Mouse (Mus musculus): ENCODE measurements around the gene Tll1. TPM values are rescaled to one million over a fixed set of nuclear protein-coding genes. Genes with fewer than 3 reads are reported as not detected.

Gene Tll1
- polyA plus RNA-seq, 1 experiment from 2014 or later: 1.6 TPM

GRCm38 (mm10) chr8:64059867-64060266 is 146.2 kb downstream of the Tll1 start:
- ATAC-seq (ENCODE audit: insufficient number of reproducible peaks, insufficient read depth, low FRiP score, low read depth): no peak
- H3K4me1 ChIP-seq (ENCODE audit: control insufficient read depth in 2 of 2, insufficient read depth in 2 of 2, low read length in 2 of 2): no peaks in the 10 kb centered on the region
- no peak overlapping the region for H3K4me3 ChIP-seq (ENCODE audit: control insufficient read depth in 1 of 2, insufficient read depth in 1 of 2, low read depth in 1 of 2, low read length in 2 of 2)
- no peak overlapping the region for H3K9ac ChIP-seq (ENCODE audit: low read length)
- no peaks in the 10 kb centered on the region for H3K9me3 ChIP-seq (ENCODE audit: control insufficient read depth, low read length)
- H3K27ac ChIP-seq (replicated peaks in 1 of 2; ENCODE audit: control insufficient read depth in 1 of 2, insufficient read depth in 1 of 2, low read depth in 2 of 2, low read length in 2 of 2): no peak overlapping the region
- H3K27me3 ChIP-seq (ENCODE audit: control insufficient read depth, insufficient read depth, low read length): no peaks in the 10 kb centered on the region
- H3K36me3 ChIP-seq (ENCODE audit: control insufficient read depth, insufficient read depth, low read length): no peaks in the 10 kb centered on the region
- no peak overlapping the region for H3K4me2 ChIP-seq (ENCODE audit: low read length)
- WGBS: 57% methylated on average over 2 of the region's 2 CpGs

- H3K9me3 ChIP-seq (ENCODE audit: control insufficient read depth, low read length): no peaks in the 10 kb centered on the region
- ATAC-seq (ENCODE audit: insufficient number of reproducible peaks, insufficient read depth, low FRiP score, low read depth): no peak
- no peaks in the 10 kb centered on the region for H3K27me3 ChIP-seq (ENCODE audit: control insufficient read depth, insufficient read depth, low read length)
- no peak overlapping the region for H3K4me2 ChIP-seq (ENCODE audit: low read length)
- H3K27ac ChIP-seq (replicated peaks in 1 of 2; ENCODE audit: control insufficient read depth in 1 of 2, insufficient read depth in 1 of 2, low read depth in 2 of 2, low read length in 2 of 2): no peak overlapping the region
- H3K4me3 ChIP-seq (ENCODE audit: control insufficient read depth in 1 of 2, insufficient read depth in 1 of 2, low read depth in 1 of 2, low read length in 2 of 2): no peak overlapping the region
- 85% methylated on average over 4 of the region's 4 CpGs for WGBS
- H3K4me1 ChIP-seq (ENCODE audit: control insufficient read depth in 2 of 2, insufficient read depth in 2 of 2, low read length in 2 of 2): no peaks in the 10 kb centered on the region
- no peaks in the 10 kb centered on the region for H3K36me3 ChIP-seq (ENCODE audit: control insufficient read depth, insufficient read depth, low read length)
- no peak overlapping the region for H3K9ac ChIP-seq (ENCODE audit: low read length)
Observed at GRCm38 (mm10) chr8:64057571-64057970, 148.5 kb downstream of the Tll1 start.

GRCm38 (mm10) chr8:64048556-64048955 is 157.5 kb downstream of the Tll1 start:
- no peak overlapping the region for H3K9ac ChIP-seq (ENCODE audit: low read length)
- 90% methylated on average over 3 of the region's 3 CpGs for WGBS
- no peaks in the 10 kb centered on the region for H3K4me1 ChIP-seq (ENCODE audit: control insufficient read depth in 2 of 2, insufficient read depth in 2 of 2, low read length in 2 of 2)
- H3K27ac ChIP-seq (replicated peaks in 1 of 2; ENCODE audit: control insufficient read depth in 1 of 2, insufficient read depth in 1 of 2, low read depth in 2 of 2, low read length in 2 of 2): no peak overlapping the region
- H3K36me3 ChIP-seq (ENCODE audit: control insufficient read depth, insufficient read depth, low read length): no peaks in the 10 kb centered on the region
- no peak for ATAC-seq (ENCODE audit: insufficient number of reproducible peaks, insufficient read depth, low FRiP score, low read depth)
- H3K4me3 ChIP-seq (ENCODE audit: control insufficient read depth in 1 of 2, insufficient read depth in 1 of 2, low read depth in 1 of 2, low read length in 2 of 2): no peak overlapping the region
- no peaks in the 10 kb centered on the region for H3K9me3 ChIP-seq (ENCODE audit: control insufficient read depth, low read length)
- H3K27me3 ChIP-seq (ENCODE audit: control insufficient read depth, insufficient read depth, low read length): no peaks in the 10 kb centered on the region
- no peak overlapping the region for H3K4me2 ChIP-seq (ENCODE audit: low read length)

DNA sequence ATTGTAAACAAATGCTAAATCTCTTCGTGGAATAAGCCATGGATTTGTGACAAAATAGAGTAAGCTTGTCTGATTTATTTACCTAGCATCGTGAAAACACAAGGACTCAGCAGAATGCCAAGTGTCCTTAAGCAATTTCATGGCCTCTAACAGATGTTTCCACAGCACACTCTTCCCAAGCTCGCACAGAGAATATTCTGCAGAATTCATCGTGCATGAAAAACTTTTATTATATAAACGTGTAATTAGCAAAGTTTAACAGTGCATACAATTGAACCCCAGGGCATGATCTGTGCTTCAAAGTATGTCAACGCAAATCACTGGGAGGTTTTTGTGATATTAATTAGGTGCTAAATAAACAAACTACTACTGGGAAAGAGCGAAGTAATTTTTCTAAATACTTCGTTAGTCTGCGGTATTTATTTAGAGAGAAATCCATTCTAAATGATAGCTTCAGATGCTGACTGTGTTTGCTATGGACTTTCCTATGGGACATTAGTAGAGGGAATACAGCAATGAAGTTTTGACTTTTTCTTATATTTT is 158.0 kb downstream of the Tll1 start:
- H3K27me3 ChIP-seq (ENCODE audit: control insufficient read depth, insufficient read depth, low read length): no peaks in the 10 kb centered on the region
- no peaks in the 10 kb centered on the region for H3K36me3 ChIP-seq (ENCODE audit: control insufficient read depth, insufficient read depth, low read length)
- no peak overlapping the region for H3K4me2 ChIP-seq (ENCODE audit: low read length)
- no peak overlapping the region for H3K27ac ChIP-seq (replicated peaks in 1 of 2; ENCODE audit: control insufficient read depth in 1 of 2, insufficient read depth in 1 of 2, low read depth in 2 of 2, low read length in 2 of 2)
- no peak overlapping the region for H3K9ac ChIP-seq (ENCODE audit: low read length)
- no peak for ATAC-seq (ENCODE audit: insufficient number of reproducible peaks, insufficient read depth, low FRiP score, low read depth)
- WGBS: 79% methylated on average over 9 of the region's 9 CpGs
- no peaks in the 10 kb centered on the region for H3K4me1 ChIP-seq (ENCODE audit: control insufficient read depth in 2 of 2, insufficient read depth in 2 of 2, low read length in 2 of 2)
- no peak overlapping the region for H3K4me3 ChIP-seq (ENCODE audit: control insufficient read depth in 1 of 2, insufficient read depth in 1 of 2, low read depth in 1 of 2, low read length in 2 of 2)
- no peaks in the 10 kb centered on the region for H3K9me3 ChIP-seq (ENCODE audit: control insufficient read depth, low read length)

DNA sequence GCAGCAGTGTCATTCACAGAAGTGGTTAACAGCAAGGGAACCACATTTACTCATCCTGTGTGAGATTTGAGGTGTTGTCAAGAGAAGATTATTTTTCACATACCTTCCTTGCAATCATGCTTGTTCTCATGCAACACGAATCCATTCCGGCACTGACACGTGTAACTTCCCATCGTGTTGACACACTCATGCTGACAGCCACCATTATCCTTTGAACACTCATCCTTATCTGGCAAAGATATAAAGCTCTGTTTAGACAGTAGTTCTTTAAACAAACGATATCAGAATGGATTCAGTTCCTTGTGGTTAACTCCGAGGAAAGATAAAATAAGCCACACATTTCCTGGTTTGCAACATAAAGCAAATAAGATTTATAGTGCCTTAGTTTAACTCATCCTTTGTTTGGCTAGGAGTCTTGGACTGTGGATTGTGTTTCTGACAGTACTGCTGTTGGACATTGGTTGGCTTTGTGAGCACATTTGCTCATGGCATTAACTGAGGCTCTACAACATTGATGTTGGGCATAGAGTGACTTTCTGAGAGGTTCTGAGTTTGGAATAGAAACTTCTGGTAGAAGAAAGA is 164.7 kb downstream of the Tll1 start:
- no peak overlapping the region for H3K4me2 ChIP-seq (ENCODE audit: low read length)
- H3K27me3 ChIP-seq (ENCODE audit: control insufficient read depth, insufficient read depth, low read length): no peaks in the 10 kb centered on the region
- H3K4me1 ChIP-seq (ENCODE audit: control insufficient read depth in 2 of 2, insufficient read depth in 2 of 2, low read length in 2 of 2): no peaks in the 10 kb centered on the region
- H3K9me3 ChIP-seq (ENCODE audit: control insufficient read depth, low read length): no peaks in the 10 kb centered on the region
- no peak for ATAC-seq (ENCODE audit: insufficient number of reproducible peaks, insufficient read depth, low FRiP score, low read depth)
- WGBS: 3% methylated on average over 6 of the region's 6 CpGs
- no peak overlapping the region for H3K27ac ChIP-seq (replicated peaks in 1 of 2; ENCODE audit: control insufficient read depth in 1 of 2, insufficient read depth in 1 of 2, low read depth in 2 of 2, low read length in 2 of 2)
- H3K9ac ChIP-seq (ENCODE audit: low read length): no peak overlapping the region
- no peaks in the 10 kb centered on the region for H3K36me3 ChIP-seq (ENCODE audit: control insufficient read depth, insufficient read depth, low read length)
- H3K4me3 ChIP-seq (ENCODE audit: control insufficient read depth in 1 of 2, insufficient read depth in 1 of 2, low read depth in 1 of 2, low read length in 2 of 2): no peak overlapping the region

DNA sequence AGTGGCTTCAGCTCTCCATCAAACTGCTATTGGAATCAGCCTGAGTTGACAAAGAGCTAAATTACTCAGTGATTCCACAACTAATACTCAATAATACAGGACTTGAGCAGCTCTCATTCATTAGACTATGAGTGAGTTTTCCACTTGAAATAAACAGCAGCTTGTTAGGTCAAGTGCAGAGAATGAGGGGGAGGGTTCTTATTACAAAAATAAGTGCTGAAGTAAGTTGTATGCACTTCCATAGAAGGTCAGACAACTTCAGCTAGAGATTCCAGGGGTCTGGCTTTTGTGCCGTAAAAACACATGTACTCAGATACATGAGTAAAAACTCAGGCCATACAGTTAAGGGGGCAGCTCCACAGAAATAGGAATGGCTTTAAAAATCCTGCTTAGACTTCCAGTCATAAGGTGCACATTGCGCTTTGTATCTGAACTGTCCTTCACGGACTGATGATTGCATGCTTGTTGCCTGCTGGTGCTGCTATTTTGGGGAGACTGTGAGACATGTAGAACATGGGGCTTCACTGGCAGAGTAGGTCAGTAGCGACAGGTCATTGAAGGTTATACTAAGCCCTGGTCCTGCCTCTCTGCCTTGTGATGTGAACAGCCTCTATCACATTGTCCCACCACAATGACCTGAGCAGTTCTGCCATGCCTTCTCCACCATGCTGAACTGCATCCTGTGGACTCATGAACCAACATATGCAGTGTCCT is 175.2 kb downstream of the Tll1 start:
- H3K36me3 ChIP-seq (ENCODE audit: control insufficient read depth, insufficient read depth, low read length): no peaks in the 10 kb centered on the region
- H3K4me2 ChIP-seq (ENCODE audit: low read length): peak overlapping the region; percentile 26; the same call in 1 of the 2 replicates
- no peaks in the 10 kb centered on the region for H3K9me3 ChIP-seq (ENCODE audit: control insufficient read depth, low read length)
- no peaks in the 10 kb centered on the region for H3K27me3 ChIP-seq (ENCODE audit: control insufficient read depth, insufficient read depth, low read length)
- no peak overlapping the region for H3K9ac ChIP-seq (ENCODE audit: low read length)
- 45% methylated on average over 4 of the region's 4 CpGs for WGBS
- ATAC-seq (ENCODE audit: insufficient number of reproducible peaks, insufficient read depth, low FRiP score, low read depth): peak; percentile 73; the same call in 1 of the 2 replicates
- H3K4me3 ChIP-seq (ENCODE audit: control insufficient read depth in 1 of 2, insufficient read depth in 1 of 2, low read depth in 1 of 2, low read length in 2 of 2): no peak overlapping the region
- H3K4me1 ChIP-seq (ENCODE audit: control insufficient read depth in 2 of 2, insufficient read depth in 2 of 2, low read length in 2 of 2): peaks cover 0 to 3% of the 10 kb centered on the region in 2 experiments; a peak in 1 of 4 replicates
- H3K27ac ChIP-seq (replicated peaks in 1 of 2; ENCODE audit: control insufficient read depth in 1 of 2, insufficient read depth in 1 of 2, low read depth in 2 of 2, low read length in 2 of 2): peak overlapping the region; percentile 79 to 83

- no peaks in the 10 kb centered on the region for H3K27me3 ChIP-seq (ENCODE audit: control insufficient read depth, insufficient read depth, low read length)
- no peak overlapping the region for H3K4me3 ChIP-seq (ENCODE audit: control insufficient read depth in 1 of 2, insufficient read depth in 1 of 2, low read depth in 1 of 2, low read length in 2 of 2)
- H3K9ac ChIP-seq (ENCODE audit: low read length): no peak overlapping the region
- H3K4me2 ChIP-seq (ENCODE audit: low read length): no peak overlapping the region
- no peaks in the 10 kb centered on the region for H3K9me3 ChIP-seq (ENCODE audit: control insufficient read depth, low read length)
- no peaks in the 10 kb centered on the region for H3K36me3 ChIP-seq (ENCODE audit: control insufficient read depth, insufficient read depth, low read length)
- peak overlapping the region in 1 of 2 experiments; percentile 83; a peak in 2 of 4 replicates for H3K27ac ChIP-seq (replicated peaks in 1 of 2; ENCODE audit: control insufficient read depth in 1 of 2, insufficient read depth in 1 of 2, low read depth in 2 of 2, low read length in 2 of 2)
- no peak for ATAC-seq (ENCODE audit: insufficient number of reproducible peaks, insufficient read depth, low FRiP score, low read depth)
- H3K4me1 ChIP-seq (ENCODE audit: control insufficient read depth in 2 of 2, insufficient read depth in 2 of 2, low read length in 2 of 2): peaks cover 0 to 3% of the 10 kb centered on the region in 2 experiments; a peak in 1 of 4 replicates
Observed at GRCm38 (mm10) chr8:64030081-64030480, 176.0 kb downstream of the Tll1 start.
